Mouse (Mus musculus): ENCODE data around the gene Tenm4. TPM values are rescaled to one million over a fixed set of nuclear protein-coding genes. Genes with fewer than 3 reads are reported as not detected.

The Tenm4 gene
- total RNA-seq, 2 experiments from 2014 or later = 31.5 to 38.5 TPM

DNA sequence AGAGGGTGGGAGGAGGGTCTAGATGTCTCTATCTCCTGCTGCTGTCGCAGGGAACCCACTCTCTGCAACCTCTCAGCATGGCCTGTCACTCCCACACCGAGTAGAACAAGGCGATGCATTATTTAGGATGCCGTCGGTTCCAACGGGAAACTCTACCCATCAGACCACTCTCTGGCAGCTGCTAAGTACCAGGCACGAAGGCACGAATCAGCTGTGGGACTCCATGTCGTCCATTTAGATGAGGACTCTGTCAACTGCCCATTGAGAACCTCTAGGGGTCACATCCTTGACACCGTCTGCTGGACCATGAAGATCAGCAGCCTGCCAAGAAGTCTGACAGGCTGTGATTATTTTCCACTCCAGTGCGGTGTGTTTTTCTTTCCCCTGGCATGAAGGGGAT, 229.4 kb downstream of the Tenm4 start:
- DNase-seq (ENCODE audit: low spot score in 2 of 2) = no peak

DNA sequence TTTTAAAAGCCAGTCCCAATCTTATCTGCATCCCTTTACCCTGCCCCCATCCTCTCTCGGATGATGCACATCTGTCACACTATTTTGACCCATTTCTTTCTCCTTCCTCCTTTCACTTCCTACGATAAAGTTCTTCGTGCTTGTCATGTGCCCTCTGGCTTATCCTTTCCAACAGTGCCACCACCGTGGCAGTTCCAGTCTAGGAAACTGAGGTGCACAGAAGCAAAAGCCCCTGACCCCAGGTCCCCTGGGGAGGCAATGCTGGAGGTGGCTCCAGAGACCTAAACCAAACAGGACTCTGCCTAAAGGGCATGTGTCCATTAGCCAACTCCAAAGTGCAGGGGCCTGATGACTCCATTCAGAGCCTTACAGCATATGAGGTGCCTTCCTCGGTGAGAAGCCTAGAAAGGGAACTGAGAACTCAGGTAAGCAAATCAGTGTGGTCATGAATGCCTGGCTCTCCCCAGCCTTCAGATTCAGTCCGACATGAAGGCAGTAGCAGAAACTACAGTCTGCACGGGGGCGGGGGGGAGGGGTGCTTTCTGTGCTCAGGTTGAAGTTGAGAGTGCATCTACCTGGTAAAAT, 235.7 kb downstream of the Tenm4 start:
- DNase-seq (ENCODE audit: low spot score in 2 of 2) = no peak

DNA sequence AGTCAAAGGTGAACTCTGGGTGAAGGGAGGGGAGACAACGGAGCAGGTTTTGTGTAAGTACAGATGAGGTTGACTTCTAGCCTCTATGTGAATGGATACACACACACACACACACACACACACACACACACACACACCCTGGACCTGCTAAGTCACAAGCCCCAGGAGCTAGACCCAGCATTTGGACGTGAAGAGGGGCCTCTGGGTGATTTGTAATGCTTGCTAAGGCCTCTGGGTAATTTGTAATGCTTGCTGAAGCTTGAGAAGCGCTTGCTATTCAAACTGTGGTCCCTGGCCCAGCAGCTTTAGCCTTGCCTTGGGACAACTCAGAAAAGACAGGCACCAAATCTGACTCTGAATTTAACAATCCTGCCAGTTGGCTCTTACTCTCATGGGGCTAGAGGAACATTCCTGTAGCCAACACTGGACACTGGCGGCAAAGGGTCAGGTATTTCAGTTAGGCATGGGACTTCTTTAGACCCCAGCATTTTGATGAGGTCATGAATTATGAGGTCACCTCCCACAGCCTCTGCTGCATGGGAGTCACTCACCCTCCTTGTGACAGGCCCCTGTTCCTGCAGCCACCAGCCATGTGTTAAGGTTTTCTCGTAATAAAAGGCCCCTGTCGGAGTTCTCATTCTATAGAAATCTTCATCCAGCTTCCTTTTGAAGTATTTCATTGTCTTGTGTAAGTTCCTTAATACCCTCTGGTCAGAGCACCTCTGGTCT, 237.3 kb downstream of the Tenm4 start:
- no peak for DNase-seq (ENCODE audit: low spot score in 2 of 2)

DNA sequence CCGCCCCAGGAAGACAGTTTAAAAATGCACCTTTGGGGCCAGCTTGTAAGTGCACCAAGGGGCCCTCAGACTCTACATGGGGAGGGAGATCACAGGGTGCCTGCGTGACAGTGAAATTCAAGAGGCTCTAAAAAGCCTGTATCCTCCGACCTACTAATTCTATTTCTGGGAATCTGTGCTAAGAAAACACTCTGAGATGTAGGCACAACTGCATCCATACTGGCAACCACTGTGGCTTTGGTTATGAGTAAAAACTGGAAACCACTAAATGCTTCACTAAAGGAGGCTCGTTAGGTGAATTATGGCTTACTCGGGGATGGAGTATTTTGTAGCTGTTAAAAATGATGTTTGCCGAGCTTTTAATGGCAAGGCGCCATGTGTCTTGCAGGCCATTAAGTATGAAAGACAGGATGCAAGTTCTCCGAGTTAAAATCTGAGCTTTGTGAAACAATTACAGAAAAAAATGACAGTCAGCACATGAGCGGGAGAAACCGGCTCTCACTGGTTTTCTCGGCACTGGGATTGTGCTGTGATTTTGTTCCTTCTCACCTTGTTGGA, 238.4 kb downstream of the Tenm4 start:
- no peak for DNase-seq (ENCODE audit: low spot score in 2 of 2)

DNA sequence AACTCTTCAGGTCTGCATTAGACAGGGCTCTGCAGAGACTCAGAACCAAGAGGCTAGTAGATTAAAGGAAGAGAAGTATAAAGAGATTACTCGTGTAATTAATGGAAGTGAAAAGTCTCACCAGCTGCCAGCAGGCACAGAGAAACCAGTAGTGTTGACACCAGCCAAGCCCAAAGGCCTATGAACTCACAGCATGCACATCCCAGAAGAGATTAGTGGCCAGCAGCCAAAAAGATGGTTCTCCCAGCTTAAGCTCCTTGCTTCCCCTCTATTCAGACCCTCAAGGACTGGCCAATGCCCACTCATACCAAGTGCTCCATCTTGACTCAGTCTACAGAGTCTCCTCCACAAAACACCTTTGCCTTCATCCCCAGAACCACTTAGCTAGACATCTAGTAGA, 242.8 kb downstream of the Tenm4 start:
- DNase-seq (ENCODE audit: low spot score in 2 of 2) = no peak

DNA sequence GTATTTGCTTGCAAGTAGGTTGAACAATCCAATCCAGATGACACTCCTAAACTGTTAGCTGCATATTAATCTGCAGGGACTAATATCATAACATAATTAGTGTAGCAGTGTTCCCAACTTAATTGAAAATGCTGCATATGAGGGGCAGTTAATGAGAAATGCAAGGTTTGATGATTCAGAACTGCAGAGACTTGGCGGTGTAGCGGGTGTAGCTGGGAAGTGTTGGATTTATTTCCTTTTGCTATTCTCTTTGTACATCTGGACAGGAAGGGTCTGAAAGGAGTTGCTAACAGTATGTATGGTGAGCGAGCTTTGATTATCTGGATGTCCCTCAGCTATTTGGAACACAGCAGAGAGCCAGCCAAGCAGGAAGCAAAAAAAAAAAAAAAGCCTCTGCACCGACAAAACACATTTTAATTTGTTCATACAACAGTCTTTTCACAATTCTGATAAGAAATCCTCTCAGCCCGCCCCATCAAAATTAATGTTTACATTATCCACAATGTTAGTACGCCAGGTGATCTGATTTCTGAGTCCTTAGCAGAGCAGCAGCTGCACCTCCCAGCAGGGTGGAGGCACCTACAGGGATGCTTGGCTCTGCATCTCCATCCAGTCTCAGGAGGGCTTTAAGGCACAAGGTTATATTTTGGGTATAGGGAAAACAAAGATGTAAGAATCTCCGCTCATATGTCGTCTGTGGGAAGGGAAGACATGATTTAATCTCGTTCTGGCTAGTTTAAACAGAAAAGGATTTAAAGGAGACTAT, 243.4 kb downstream of the Tenm4 start:
- no peak for DNase-seq (ENCODE audit: low spot score in 2 of 2)

DNA sequence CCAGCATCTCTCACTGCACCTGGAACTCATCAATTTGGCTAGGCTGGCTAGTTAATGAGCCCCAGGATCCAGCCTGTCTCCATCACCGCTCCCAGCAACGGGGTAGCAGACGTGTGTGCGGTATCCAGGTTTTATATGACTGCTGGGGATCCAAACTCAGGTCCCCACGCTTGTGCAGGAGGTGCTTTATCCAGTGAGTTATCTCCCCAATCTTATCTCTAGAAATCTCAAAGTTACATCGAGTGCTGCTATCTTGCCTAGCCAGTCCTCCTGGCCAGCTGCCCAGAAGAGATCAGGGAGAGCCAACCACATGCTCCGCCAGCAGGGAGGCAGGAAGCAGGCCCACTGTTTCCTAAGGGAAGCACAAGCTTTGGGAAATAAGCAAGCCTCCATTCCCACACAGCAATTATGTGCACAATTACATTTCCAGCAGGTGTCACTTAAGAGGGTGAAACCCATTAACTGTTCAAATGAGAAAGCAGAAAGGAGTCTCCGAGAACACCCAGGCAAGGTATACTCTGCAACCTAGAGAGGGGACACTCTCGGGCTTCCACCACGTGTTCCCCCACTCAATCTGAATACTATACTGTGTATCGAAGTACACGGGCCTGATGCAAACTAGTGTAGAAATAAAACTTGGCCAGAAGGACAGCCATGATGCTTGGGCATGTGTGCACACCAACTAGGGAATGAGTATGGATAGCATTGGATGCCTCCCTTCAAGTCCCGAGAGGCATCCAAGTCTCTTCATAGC, 246.4 kb downstream of the Tenm4 start:
- DNase-seq (ENCODE audit: low spot score in 2 of 2) = peak; percentile 20 to 31

DNA sequence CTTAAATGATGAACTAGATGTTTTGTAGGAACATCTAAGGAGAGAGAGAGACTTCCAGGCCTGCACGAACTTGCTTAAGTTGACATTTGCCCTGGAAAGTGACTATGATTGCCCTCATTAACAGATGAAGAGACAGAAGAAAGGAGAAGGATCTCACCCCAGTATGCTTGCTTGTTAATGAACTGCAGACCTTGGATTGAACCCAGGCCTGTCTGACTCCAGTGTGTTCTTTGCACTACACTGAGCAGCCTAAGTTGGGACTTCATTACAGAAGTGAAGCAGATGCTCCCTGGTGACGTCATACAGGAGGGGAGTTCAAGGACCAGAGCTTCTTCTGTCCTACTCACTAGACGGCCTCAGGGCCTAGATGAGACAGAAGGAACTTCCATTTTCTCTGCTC, 247.1 kb downstream of the Tenm4 start:
- no peak for DNase-seq (ENCODE audit: low spot score in 2 of 2)

DNA sequence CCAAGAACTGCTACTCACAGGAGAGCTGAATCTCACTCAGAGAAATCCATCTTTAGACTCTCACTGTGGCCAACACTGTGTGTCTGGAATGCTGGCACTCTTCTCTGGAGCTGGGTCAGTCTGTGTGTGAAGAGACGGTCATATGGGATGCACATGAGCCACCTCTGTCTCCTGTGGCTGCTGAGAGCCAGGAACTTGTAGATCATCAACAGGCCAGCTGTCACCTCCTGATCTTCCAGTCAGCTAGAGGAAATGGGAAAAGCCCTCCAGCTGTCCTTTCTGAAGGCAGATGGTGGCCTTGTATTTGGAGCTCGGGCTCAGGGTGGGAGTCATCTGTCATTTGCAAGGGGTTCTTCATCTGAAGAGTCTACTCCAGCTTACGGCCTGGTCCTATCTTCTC, 249.0 kb downstream of the Tenm4 start:
- no peak for DNase-seq (ENCODE audit: low spot score in 2 of 2)

DNA sequence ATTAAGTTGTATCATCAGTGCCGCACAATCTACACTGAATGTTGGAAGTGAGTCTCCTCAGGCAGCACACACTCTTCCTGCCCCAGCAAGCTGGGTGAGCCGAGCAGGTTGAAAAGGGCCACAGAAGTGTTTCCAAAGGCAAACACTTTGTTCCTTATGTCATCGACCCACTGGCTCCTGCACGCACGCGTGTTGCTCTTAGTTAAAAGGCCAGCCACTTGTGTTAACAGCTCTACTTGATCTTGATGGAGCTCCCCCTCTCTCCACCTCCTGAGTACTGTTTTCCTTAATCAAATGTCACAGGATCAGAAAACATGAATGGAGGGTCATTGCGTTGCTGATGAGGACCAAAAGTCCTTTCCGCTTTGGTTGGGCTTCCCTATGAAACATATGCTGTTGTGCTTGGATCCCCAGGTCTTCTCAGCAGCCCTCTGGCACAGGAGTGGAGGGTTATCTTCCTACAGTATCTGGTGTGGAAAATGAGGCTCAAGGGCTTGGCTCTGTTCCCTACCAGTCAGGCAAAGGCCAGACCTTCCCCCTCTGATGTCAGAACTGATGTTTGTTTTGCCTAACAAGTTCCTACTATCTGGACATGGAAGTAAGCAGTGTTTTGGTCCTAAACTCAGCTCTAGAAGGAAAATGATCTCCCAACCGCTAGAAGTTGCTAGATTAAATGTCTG, 250.0 kb downstream of the Tenm4 start:
- no peak for DNase-seq (ENCODE audit: low spot score in 2 of 2)

DNA sequence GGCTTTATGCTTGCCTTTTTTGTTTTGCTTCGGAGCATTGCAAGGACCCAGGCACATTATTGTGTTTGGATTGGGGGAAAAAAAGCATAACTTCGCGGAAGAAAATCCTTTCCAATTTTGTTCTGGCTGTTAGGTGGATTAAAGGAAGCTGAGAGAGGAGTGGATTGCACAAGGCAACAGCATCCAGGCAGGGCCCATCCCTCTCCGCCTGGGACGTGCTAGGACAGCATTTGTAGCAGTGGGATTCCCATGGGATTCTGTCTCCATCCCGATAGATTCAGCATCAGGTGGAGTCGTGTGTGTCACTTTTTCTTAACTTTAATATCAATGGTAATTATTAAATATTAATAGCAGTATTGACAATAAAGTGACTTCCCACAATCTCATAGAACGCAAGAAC, 255.9 kb downstream of the Tenm4 start:
- DNase-seq (ENCODE audit: low spot score in 2 of 2) = no peak

DNA sequence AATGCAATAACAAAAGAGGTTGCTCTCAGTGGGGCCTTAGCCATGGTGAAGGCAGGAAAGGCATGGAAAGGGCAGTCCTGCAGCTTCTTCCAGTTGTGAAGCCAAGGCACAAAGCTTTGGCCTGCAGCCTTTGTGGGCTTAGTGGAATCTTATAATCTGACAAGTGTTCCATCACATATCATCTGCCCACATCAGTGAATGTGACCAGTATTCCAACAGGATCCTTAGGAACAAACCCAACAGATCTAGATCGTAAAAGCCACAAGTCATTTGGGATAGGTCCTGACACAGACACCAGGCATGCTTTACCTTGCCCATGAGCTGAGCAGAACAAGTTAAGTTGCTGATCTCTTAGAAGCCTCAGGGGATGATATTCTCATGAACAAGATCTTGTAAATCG, 262.3 kb downstream of the Tenm4 start:
- DNase-seq (ENCODE audit: low spot score in 2 of 2) = no peak

DNA sequence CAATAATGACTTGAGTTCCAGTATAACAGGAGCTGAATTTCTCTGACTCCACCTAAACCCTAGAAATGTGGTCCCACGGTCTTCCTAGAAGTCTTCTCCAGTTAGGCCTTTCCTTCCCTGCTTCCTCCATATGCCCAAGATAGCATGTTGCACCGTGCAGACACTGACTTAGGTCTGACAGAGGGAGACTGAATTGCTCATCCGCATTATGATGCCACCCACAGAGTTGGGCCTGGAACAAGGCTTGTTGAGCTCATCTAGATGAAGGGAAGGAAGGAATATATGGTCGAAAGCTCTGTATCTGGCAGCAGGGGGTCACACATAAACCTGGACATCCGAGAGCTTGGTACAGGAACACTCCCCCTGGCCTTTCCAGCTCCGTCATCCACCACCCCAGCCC, 267.3 kb downstream of the Tenm4 start:
- no peak for DNase-seq (ENCODE audit: low spot score in 2 of 2)

DNA sequence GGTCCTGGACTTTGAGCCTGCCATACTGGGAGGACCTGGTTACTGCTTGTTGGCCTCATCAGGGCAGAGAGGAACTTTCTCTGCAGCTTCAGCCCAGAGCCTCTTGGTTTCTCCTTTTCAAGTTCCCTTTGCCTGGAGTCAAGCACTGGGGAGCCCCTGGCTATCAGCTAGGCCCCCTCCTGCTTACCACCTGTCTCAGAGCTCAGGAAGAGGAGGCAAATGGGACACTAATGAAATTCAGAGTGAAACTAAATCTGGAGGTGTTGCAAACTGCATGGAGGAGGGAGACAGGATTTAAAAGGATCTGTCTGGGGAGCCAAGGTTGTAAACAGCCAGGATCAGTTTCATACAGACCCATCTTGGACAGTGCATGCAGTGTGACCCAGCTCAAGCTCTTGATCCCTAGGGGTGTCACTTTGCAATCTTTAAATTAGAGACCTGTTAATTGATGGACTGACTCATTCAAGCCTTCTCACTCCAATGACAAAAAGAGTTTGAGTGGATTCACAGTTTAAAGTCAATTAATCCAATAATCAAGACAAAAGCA, 269.2 kb downstream of the Tenm4 start:
- DNase-seq (ENCODE audit: low spot score in 2 of 2) = no peak

DNA sequence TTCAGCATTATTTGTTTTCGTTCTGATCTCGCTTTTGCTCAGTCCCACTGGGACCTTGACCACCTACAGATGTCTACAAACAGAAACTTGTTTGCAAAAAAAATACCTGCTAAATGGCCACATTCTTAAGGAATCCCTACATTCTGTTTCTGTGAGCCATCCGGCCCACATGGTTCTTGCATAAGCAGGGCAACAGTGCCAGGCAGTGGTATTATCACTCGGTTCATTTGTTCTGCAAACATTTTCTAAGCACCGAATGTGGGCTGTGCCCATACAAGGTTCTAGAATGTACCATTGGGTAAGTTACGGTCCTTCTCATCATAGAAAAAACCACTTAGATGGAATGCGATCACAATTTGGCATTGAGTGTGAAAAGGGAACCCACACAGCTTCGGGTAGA, 274.7 kb downstream of the Tenm4 start:
- no peak for DNase-seq (ENCODE audit: low spot score in 2 of 2)

DNA sequence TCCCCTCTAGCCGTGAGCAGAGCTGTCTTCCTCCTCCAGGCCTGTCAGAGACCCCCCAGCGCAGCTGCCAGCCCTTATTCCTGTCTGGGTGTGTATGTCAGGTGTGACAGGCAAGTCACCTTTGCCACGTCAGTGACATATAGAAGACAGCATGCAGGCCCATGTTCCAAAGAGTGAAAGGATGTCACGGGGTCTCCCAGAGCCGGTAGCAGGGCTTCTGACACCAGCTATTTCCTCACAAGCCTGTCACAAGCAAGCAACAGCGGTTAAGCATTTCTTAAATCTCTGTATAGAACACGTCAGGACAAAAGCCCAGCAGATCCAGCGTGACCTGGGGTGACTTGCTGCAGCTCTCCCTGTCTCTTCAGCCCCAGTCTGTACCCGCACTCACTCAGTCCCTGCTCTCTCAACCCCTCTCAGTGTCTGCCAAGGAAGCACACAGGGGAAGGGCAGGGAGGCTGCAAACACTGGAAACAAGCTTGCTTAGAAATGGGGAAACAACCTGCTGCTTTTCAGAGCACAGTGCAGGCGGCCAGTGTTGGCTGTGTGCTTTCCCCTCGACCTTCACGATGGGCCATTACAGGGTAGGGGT, 276.9 kb downstream of the Tenm4 start:
- no peak for DNase-seq (ENCODE audit: low spot score in 2 of 2)

DNA sequence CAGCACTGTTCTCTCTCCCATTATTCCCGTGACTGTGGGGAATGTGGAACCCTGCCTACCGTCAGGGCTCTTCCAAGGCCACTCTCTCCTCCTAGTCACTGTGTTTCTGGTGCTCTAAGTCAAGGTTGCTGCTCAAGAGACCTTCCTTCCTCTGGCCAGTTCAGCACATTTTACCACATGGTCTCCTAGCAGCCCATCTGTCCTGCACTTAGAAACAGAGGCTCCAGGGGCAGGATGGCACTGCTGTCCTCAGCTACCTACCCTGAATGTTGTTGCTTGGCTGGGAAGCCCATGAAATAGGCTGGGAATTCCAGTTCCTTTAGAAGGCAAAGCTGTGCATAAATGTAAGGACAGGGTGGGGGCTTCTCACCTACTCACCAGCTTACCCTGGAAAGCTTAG, 284.9 kb downstream of the Tenm4 start:
- DNase-seq (ENCODE audit: low spot score in 2 of 2) = no peak

DNA sequence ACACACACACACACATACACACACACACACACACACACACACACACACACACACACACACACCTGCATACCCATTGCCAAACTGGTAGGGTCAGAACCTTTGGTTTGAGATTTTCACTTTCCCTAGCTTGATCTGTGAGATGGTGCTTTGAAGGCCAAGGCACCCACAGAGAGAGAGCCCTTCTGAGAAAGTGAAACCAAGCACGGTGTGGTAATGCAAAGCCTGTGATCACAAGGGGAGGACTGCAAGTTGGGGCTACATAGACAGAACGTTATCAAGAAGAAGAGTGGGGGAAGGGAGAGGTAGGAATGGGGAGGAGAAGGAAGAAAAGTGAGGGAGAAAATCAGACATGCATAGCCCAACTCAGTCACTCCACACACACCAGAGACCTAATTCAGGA, 285.6 kb downstream of the Tenm4 start:
- no peak for DNase-seq (ENCODE audit: low spot score in 2 of 2)

DNA sequence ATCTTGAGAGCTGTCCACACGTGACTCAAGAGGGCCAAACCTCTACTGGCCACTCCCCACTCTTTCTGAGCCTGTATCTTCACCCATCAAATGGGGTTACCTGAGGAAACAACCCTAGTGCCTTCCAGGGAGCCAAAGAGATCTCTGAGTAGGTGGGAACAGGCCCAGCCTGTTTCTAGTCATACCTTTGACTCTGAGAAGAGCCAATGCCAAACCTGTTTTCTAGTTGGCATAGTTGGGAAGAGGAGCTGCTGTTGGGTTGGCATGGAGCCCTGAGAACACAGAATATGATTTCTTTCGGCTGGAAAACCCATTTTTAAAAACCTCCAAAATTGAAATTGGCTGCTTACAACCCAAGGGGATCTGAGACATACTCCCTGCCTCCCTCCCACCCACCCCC, 286.8 kb downstream of the Tenm4 start:
- no peak for DNase-seq (ENCODE audit: low spot score in 2 of 2)

DNA sequence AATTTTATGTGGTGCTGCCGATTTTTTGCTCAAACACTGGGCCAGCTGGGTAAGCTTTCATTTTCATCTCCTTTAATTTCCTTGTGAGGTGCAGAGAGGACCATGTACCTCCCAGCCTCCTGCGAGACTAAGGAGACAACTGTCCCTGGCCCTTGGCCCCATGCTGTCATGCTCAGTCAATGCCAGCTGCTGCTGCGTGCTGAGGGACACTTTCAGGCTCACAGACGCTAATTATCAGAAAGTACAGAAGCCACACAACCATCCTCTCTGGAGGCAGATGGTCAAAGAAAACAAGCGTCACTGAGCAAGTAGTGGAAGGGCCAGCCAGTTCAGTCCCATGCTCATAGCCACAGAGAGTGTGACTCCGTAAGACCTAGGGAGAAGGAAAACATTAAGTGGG, 287.9 kb downstream of the Tenm4 start:
- no peak for DNase-seq (ENCODE audit: low spot score in 2 of 2)
